Mouse (Mus musculus) liver, embryonic 14.5 days (tissue): ENCODE measurements around the gene Pitpna.
A peak's percentile ranks its signal among the peaks of the same experiment; 100 is the strongest.

Source experiments
- CTCF ChIP-seq: IDR thresholded peaks from 2 replicates; pipeline ENCODE4 v1.5.1; 2016; ENCODE audit warnings: antibody characterized with exemption, low read depth, control low read depth
- EP300 ChIP-seq: IDR thresholded peaks from 2 replicates; pipeline ENCODE4 v1.6.1; 2016; ENCODE audit warnings: antibody characterized with exemption, low read depth

- TF ChIP-seq EP300 (no peak), CTCF (peak; percentile 18; the same call in 1 of the 2 replicates)
Measured at GRCm38 (mm10) chr11:75652222-75652941, 64.5 kb downstream of the Pitpna start.
